Mouse (Mus musculus): ENCODE results near the gene Fras1. TPM values are rescaled to one million over a fixed set of nuclear protein-coding genes. Genes with fewer than 3 reads are reported as not detected.

Fras1 gene
- polyA plus RNA-seq, 1 experiment from 2014 or later, result 30.5 TPM

DNA sequence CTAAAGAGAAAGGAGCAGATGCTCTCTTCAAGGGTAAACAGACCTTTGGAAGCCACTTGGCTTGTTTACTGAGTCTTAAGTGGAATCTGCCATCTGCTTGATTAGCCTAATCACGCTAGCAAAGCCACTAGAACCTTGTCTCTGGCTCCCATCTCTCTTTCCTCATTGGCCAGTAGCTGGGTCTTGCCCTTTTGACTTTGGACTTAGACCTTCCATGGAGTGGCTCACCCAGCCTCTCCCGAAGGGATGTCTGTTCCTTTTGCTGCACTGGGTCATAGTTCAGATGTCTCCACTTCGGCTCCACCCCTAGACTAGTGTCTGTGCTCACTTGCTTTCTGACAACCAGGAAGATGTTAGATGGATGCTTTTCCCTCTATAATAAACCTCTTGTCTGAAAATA, 28.8 kb downstream of the Fras1 start:
- no peak for TF ChIP-seq CTCF (IDR thresholded peaks at IDR 0.05; ENCODE audit: low read depth)
- no peaks in the 10 kb centered on the region for H3K9me3 ChIP-seq (ENCODE audit: low read depth, low read length)
- H3K9ac ChIP-seq, result no peak overlapping the region
- H3K4me3 ChIP-seq (ENCODE audit: low read depth, low read length), result no peak overlapping the region
- H3K4me1 ChIP-seq (ENCODE audit: insufficient read depth), result no peaks in the 10 kb centered on the region
- no peaks in the 10 kb centered on the region for H3K27me3 ChIP-seq (ENCODE audit: insufficient read depth, low read length)
- ATAC-seq (ENCODE audit: insufficient read depth), result no peak
- WGBS, result 55% methylated on average over 3 of the region's 3 CpGs
- DNase-seq, result no peak
- no peak overlapping the region for H3K27ac ChIP-seq (ENCODE audit: low read depth)
- no peak overlapping the region for H3K4me2 ChIP-seq
- H3K36me3 ChIP-seq (ENCODE audit: insufficient read depth), result no peaks in the 10 kb centered on the region

DNA sequence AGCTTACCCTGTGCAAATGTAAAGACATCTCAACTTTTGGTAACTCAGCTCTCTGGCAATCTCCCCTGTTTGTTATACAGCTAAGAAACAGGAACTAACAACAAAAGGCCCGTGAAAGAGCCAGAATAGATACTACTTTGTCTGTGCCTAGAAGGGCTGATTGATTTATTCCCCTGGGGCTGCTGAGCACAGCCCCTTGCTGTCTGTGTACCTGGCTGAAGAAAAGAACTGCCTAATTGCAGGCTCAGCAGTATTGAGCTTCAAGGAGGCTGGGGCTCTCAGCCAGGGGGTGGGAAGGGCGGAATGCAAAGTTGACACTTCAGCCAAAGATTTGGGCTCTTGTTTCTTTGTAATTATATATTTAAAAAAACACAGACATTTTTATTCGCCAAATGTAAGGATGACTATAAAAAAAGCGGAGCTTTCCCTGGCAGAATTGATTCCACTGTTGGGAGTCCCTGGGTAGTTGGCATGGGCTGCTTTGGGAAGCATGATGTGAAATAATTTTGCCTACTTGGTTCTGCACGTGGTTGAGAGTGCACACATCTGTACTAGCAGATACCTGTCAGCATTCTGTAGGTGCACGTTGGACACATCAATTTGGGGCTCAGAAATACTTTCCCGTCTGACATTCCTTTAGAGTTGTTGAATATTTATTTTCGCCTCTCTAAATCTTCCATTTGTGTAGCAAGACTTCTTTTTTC, 31.5 kb downstream of the Fras1 start:
- Histone ChIP-seq H3K27ac (ENCODE audit: low read depth) (no peak overlapping the region), H3K4me2 (no peak overlapping the region), H3K36me3 (ENCODE audit: insufficient read depth) (no peaks in the 10 kb centered on the region), H3K9me3 (ENCODE audit: low read depth, low read length) (no peaks in the 10 kb centered on the region), H3K27me3 (ENCODE audit: insufficient read depth, low read length) (no peaks in the 10 kb centered on the region), H3K4me3 (ENCODE audit: low read depth, low read length) (no peak overlapping the region), H3K4me1 (ENCODE audit: insufficient read depth) (peaks cover 6% of the 10 kb centered on the region; the same call in 1 of the 2 replicates), H3K9ac (no peak overlapping the region)
- no peak for DNase-seq
- 56% methylated on average over 8 of the region's 8 CpGs for WGBS
- ATAC-seq (ENCODE audit: insufficient read depth), result no peak
- no peak for TF ChIP-seq CTCF (IDR thresholded peaks at IDR 0.05; ENCODE audit: low read depth)

DNA sequence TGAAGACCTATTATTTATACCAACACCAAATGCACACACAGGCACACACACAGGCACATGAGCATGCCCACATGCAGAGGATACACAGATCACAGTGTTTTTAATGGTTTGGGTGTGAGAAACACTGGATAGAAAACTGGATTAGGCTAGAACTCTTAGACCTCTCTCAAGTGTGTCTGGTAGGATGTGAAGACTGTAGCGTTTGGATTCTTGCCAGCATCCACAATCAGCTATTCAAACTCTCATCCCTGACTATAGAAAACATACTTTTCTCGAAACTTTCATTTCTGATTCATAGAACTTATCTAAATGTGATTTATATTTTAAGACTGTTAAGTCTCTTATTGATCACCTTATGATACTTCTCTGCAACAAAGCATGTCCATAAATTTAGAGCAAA, 34.5 kb downstream of the Fras1 start:
- 39% methylated on average over 2 of the region's 2 CpGs for WGBS
- H3K4me3 ChIP-seq (ENCODE audit: low read depth, low read length), result no peak overlapping the region
- no peak for TF ChIP-seq CTCF (IDR thresholded peaks at IDR 0.05; ENCODE audit: low read depth)
- no peak for ATAC-seq (ENCODE audit: insufficient read depth)
- no peak overlapping the region for H3K27ac ChIP-seq (ENCODE audit: low read depth)
- no peak overlapping the region for H3K4me2 ChIP-seq
- H3K4me1 ChIP-seq (ENCODE audit: insufficient read depth), result peaks cover 6% of the 10 kb centered on the region; the same call in 1 of the 2 replicates
- H3K9ac ChIP-seq, result no peak overlapping the region
- H3K36me3 ChIP-seq (ENCODE audit: insufficient read depth), result no peaks in the 10 kb centered on the region
- H3K9me3 ChIP-seq (ENCODE audit: low read depth, low read length), result no peaks in the 10 kb centered on the region
- no peaks in the 10 kb centered on the region for H3K27me3 ChIP-seq (ENCODE audit: insufficient read depth, low read length)
- DNase-seq, result peak; percentile 72

DNA sequence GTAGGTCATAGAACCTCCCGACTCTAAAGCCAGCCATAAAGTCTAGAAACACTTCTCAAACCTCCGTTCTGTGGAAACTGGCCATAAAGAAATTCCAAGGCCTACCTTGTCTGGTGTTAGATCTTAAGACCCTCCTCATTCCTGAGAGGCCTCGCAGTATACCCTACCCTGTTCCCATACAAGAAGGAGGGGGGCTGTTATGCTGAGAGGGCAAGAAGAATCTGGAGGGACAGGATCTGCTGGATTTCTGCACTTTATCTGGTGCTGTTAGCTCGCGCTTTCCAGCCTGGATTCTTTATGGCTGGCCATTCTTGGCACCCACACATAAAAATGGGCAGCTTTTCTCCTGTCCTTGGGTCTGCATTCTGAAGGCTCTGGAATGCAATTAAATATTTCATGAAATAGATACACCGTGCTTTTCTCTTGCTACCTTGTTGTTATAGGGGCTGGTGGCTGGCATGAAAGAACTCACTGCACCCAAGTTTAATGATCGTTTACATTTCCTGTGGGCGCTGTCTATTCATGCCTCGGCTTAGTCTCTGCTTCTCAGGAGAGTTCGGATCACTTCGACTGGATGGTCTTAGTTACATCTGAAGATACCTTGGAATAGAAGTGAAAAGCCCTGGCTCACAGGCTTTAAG, 39.1 kb downstream of the Fras1 start:
- H3K9me3 ChIP-seq (ENCODE audit: low read depth, low read length), result no peaks in the 10 kb centered on the region
- peak overlapping the region; percentile 86 for H3K27ac ChIP-seq (ENCODE audit: low read depth)
- H3K9ac ChIP-seq, result no peak overlapping the region
- peak; percentile 77 for DNase-seq
- H3K4me2 ChIP-seq, result peak overlapping the region; percentile 28
- peak; percentile 92 for ATAC-seq (ENCODE audit: insufficient read depth)
- TF ChIP-seq CTCF (IDR thresholded peaks at IDR 0.05; ENCODE audit: low read depth), result no peak
- no peaks in the 10 kb centered on the region for H3K36me3 ChIP-seq (ENCODE audit: insufficient read depth)
- 53% methylated on average over 11 of the region's 11 CpGs for WGBS
- H3K4me3 ChIP-seq (ENCODE audit: low read depth, low read length), result no peak overlapping the region
- H3K4me1 ChIP-seq (ENCODE audit: insufficient read depth), result peaks cover 5% of the 10 kb centered on the region; the same call in 1 of the 2 replicates
- H3K27me3 ChIP-seq (ENCODE audit: insufficient read depth, low read length), result no peaks in the 10 kb centered on the region

DNA sequence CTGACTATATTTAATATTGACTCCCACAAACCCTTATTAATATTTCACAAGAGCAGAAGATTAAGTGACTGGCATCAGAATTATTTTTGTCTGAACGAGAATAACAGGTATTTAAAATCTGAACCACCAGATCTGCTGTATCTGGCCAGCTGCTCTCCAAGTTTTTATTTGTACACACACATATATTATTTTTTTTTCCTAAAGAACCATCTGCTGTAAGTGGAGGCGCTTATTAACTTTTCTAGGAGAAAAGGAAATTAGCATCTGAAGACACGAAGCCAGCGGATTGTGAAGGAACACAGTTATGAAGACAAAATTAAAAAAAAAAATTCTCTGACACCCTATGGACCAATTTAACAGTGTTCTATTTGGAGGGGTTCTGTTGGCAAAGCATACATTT, 43.4 kb downstream of the Fras1 start:
- Histone ChIP-seq H3K4me1 (ENCODE audit: insufficient read depth) (no peaks in the 10 kb centered on the region), H3K9ac (no peak overlapping the region), H3K4me3 (ENCODE audit: low read depth, low read length) (no peak overlapping the region), H3K36me3 (ENCODE audit: insufficient read depth) (no peaks in the 10 kb centered on the region), H3K9me3 (ENCODE audit: low read depth, low read length) (no peaks in the 10 kb centered on the region), H3K4me2 (no peak overlapping the region), H3K27ac (ENCODE audit: low read depth) (no peak overlapping the region), H3K27me3 (ENCODE audit: insufficient read depth, low read length) (no peaks in the 10 kb centered on the region)
- no peak for ATAC-seq (ENCODE audit: insufficient read depth)
- no peak for DNase-seq
- whole genome bisulfite sequencing, result 76% methylated on average over 4 of the region's 4 CpGs
- no peak for TF ChIP-seq CTCF (IDR thresholded peaks at IDR 0.05; ENCODE audit: low read depth)

DNA sequence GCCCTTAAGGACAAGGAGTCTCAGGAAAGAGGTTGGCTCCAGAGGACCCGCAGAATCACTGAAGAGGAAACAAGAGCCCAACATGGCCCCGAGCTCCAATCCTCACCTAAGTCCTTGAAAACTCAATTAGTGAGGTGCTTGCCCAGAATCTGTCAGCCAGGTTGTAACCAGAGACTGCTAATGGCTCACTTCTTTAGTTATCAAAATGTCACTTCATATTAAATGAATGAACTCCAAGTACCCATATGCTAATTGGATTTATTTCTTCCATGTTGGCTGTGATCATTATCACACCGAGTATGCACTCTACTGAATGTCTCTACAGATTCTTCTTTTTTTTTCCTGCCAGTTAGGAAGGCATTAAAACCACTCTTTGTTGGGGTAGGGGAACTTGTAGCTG, 47.8 kb downstream of the Fras1 start:
- no peak overlapping the region for H3K4me3 ChIP-seq (ENCODE audit: low read depth, low read length)
- H3K4me2 ChIP-seq, result no peak overlapping the region
- H3K9me3 ChIP-seq (ENCODE audit: low read depth, low read length), result no peaks in the 10 kb centered on the region
- H3K27me3 ChIP-seq (ENCODE audit: insufficient read depth, low read length), result no peaks in the 10 kb centered on the region
- no peak overlapping the region for H3K9ac ChIP-seq
- no peaks in the 10 kb centered on the region for H3K36me3 ChIP-seq (ENCODE audit: insufficient read depth)
- no peak for ATAC-seq (ENCODE audit: insufficient read depth)
- no peak for DNase-seq
- H3K4me1 ChIP-seq (ENCODE audit: insufficient read depth), result no peaks in the 10 kb centered on the region
- H3K27ac ChIP-seq (ENCODE audit: low read depth), result no peak overlapping the region
- TF ChIP-seq CTCF (IDR thresholded peaks at IDR 0.05; ENCODE audit: low read depth), result no peak
- 61% methylated on average over 3 of the region's 3 CpGs for WGBS

DNA sequence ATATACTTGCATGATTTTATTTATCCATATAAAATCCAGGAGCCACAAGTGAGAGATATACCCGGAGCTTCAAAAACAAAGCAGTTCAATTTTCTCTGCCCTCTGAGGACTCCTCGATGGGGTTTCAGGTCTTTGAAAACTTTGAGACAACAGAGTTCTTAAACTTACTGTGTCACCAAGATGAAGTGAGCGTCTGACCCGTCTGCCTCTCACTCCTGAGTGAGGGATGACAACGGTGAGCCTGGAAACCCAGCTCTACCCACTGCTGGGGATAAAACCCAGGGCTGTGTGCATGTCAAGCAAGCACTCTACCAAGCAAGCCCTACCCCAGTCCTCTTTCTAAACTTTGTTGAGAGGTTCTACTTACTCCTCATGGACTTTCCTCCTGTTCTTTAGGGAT, 49.0 kb downstream of the Fras1 start:
- no peak overlapping the region for H3K4me3 ChIP-seq (ENCODE audit: low read depth, low read length)
- no peak overlapping the region for H3K27ac ChIP-seq (ENCODE audit: low read depth)
- H3K4me2 ChIP-seq, result no peak overlapping the region
- no peak overlapping the region for H3K9ac ChIP-seq
- H3K27me3 ChIP-seq (ENCODE audit: insufficient read depth, low read length), result no peaks in the 10 kb centered on the region
- no peak for TF ChIP-seq CTCF (IDR thresholded peaks at IDR 0.05; ENCODE audit: low read depth)
- no peaks in the 10 kb centered on the region for H3K4me1 ChIP-seq (ENCODE audit: insufficient read depth)
- H3K9me3 ChIP-seq (ENCODE audit: low read depth, low read length), result no peaks in the 10 kb centered on the region
- DNase-seq (no peak), ATAC-seq (ENCODE audit: insufficient read depth) (no peak)
- H3K36me3 ChIP-seq (ENCODE audit: insufficient read depth), result no peaks in the 10 kb centered on the region
- WGBS, result 54% methylated on average over 5 of the region's 5 CpGs

All from lung, embryonic 14.5 days (tissue).